Mouse (Mus musculus): ENCODE data around the gene Sapcd1. TPM values are rescaled to one million over a fixed set of nuclear protein-coding genes. Genes with fewer than 3 reads are reported as not detected.
"Not testable (repeated sequence)": the region's sequence is repeated elsewhere in the genome, so short reads cannot be mapped to it uniquely, and the experiment has no call there.

The Sapcd1 gene
- polyA plus RNA-seq, 1 experiment from 2014 or later: 2.1 TPM

GRCm38 (mm10) chr17:35011440-35011839 lies 16.4 kb downstream of the Sapcd1 start:
- WGBS (ENCODE audit: insufficient replicate concordance): 92% methylated on average over 8 of the region's 8 CpGs
- no peak overlapping the region for H3K4me3 ChIP-seq (ENCODE audit: low read depth, low read length)
- H3K4me2 ChIP-seq: no peak overlapping the region
- ATAC-seq (replicated peaks; ENCODE audit: insufficient number of reproducible peaks, low FRiP score, low TSS enrichment): no peak
- H3K27me3 ChIP-seq (ENCODE audit: control insufficient read depth, insufficient read depth, low read length): no peaks in the 10 kb centered on the region
- H3K4me1 ChIP-seq (ENCODE audit: control insufficient read depth, insufficient read depth, low read length): peaks cover 6% of the 10 kb centered on the region; the same call in 1 of the 2 replicates
- H3K36me3 ChIP-seq (ENCODE audit: control insufficient read depth, insufficient read depth, low read length): peaks cover 66% of the 10 kb centered on the region
- H3K9me3 ChIP-seq (replicated peaks; ENCODE audit: control insufficient read depth, low read length): no peaks in the 10 kb centered on the region
- H3K9ac ChIP-seq (ENCODE audit: low read depth, low read length): no peak overlapping the region
- no peak overlapping the region for H3K27ac ChIP-seq (ENCODE audit: low read depth, low read length)

- ATAC-seq (replicated peaks; ENCODE audit: insufficient number of reproducible peaks, low FRiP score, low TSS enrichment): no peak
- Histone ChIP-seq H3K9ac (ENCODE audit: low read depth, low read length) (no peak overlapping the region), H3K4me2 (no peak overlapping the region), H3K27me3 (ENCODE audit: control insufficient read depth, insufficient read depth, low read length) (no peaks in the 10 kb centered on the region), H3K27ac (ENCODE audit: low read depth, low read length) (no peak overlapping the region), H3K36me3 (ENCODE audit: control insufficient read depth, insufficient read depth, low read length) (peaks cover 62% of the 10 kb centered on the region), H3K4me1 (ENCODE audit: control insufficient read depth, insufficient read depth, low read length) (no peaks in the 10 kb centered on the region), H3K4me3 (ENCODE audit: low read depth, low read length) (no peak overlapping the region), H3K9me3 (replicated peaks; ENCODE audit: control insufficient read depth, low read length) (no peaks in the 10 kb centered on the region)
- WGBS (ENCODE audit: insufficient replicate concordance): 86% methylated on average over 7 of the region's 7 CpGs
These were observed 18.2 kb downstream of the Sapcd1 start for GRCm38 (mm10) chr17:35009586-35009985.

- Histone ChIP-seq H3K36me3 (ENCODE audit: control insufficient read depth, insufficient read depth, low read length) (peaks cover 48% of the 10 kb centered on the region), H3K27me3 (ENCODE audit: control insufficient read depth, insufficient read depth, low read length) (no peaks in the 10 kb centered on the region), H3K4me3 (ENCODE audit: low read depth, low read length) (no peak overlapping the region), H3K4me2 (no peak overlapping the region), H3K9ac (ENCODE audit: low read depth, low read length) (no peak overlapping the region), H3K4me1 (ENCODE audit: control insufficient read depth, insufficient read depth, low read length) (peaks cover 10% of the 10 kb centered on the region), H3K27ac (ENCODE audit: low read depth, low read length) (no peak overlapping the region), H3K9me3 (replicated peaks; ENCODE audit: control insufficient read depth, low read length) (no peaks in the 10 kb centered on the region)
- no peak for ATAC-seq (replicated peaks; ENCODE audit: insufficient number of reproducible peaks, low FRiP score, low TSS enrichment)
- 92% methylated on average over 7 of the region's 7 CpGs for WGBS (ENCODE audit: insufficient replicate concordance)
These were observed 20.3 kb downstream of the Sapcd1 start for GRCm38 (mm10) chr17:35007387-35007991.

- Histone ChIP-seq H3K36me3 (ENCODE audit: control insufficient read depth, insufficient read depth, low read length) (peaks cover 36% of the 10 kb centered on the region), H3K4me1 (ENCODE audit: control insufficient read depth, insufficient read depth, low read length) (peaks cover 15% of the 10 kb centered on the region)
- H3K9ac ChIP-seq (ENCODE audit: low read depth, low read length); H3K4me2 ChIP-seq; H3K9me3 ChIP-seq (replicated peaks; ENCODE audit: control insufficient read depth, low read length); H3K27ac ChIP-seq (ENCODE audit: low read depth, low read length); H3K27me3 ChIP-seq (ENCODE audit: control insufficient read depth, insufficient read depth, low read length); H3K4me3 ChIP-seq (ENCODE audit: low read depth, low read length); ATAC-seq (replicated peaks; ENCODE audit: insufficient number of reproducible peaks, low FRiP score, low TSS enrichment): not testable (repeated sequence)
- 100% methylated on average over 4 of the region's 5 CpGs for WGBS (ENCODE audit: insufficient replicate concordance)
These were observed 21.9 kb downstream of the Sapcd1 start for GRCm38 (mm10) chr17:35005902-35006301.

GRCm38 (mm10) chr17:35005158-35005557 lies 22.7 kb downstream of the Sapcd1 start:
- Histone ChIP-seq H3K4me1 (ENCODE audit: control insufficient read depth, insufficient read depth, low read length) (peaks cover 15% of the 10 kb centered on the region), H3K4me2 (no peak overlapping the region), H3K4me3 (ENCODE audit: low read depth, low read length) (no peak overlapping the region), H3K27ac (ENCODE audit: low read depth, low read length) (no peak overlapping the region), H3K9me3 (replicated peaks; ENCODE audit: control insufficient read depth, low read length) (no peaks in the 10 kb centered on the region), H3K9ac (ENCODE audit: low read depth, low read length) (no peak overlapping the region), H3K36me3 (ENCODE audit: control insufficient read depth, insufficient read depth, low read length) (peaks cover 29% of the 10 kb centered on the region), H3K27me3 (ENCODE audit: control insufficient read depth, insufficient read depth, low read length) (no peaks in the 10 kb centered on the region)
- WGBS (ENCODE audit: insufficient replicate concordance): 95% methylated on average over 10 of the region's 10 CpGs
- no peak for ATAC-seq (replicated peaks; ENCODE audit: insufficient number of reproducible peaks, low FRiP score, low TSS enrichment)

GRCm38 (mm10) chr17:35004075-35004717 lies 23.6 kb downstream of the Sapcd1 start:
- Histone ChIP-seq H3K27ac (ENCODE audit: low read depth, low read length) (no peak overlapping the region), H3K27me3 (ENCODE audit: control insufficient read depth, insufficient read depth, low read length) (no peaks in the 10 kb centered on the region), H3K4me2 (no peak overlapping the region), H3K9ac (ENCODE audit: low read depth, low read length) (no peak overlapping the region), H3K9me3 (replicated peaks; ENCODE audit: control insufficient read depth, low read length) (no peaks in the 10 kb centered on the region), H3K4me1 (ENCODE audit: control insufficient read depth, insufficient read depth, low read length) (peaks cover 20% of the 10 kb centered on the region), H3K36me3 (ENCODE audit: control insufficient read depth, insufficient read depth, low read length) (peaks cover 26% of the 10 kb centered on the region), H3K4me3 (ENCODE audit: low read depth, low read length) (no peak overlapping the region)
- ATAC-seq (replicated peaks; ENCODE audit: insufficient number of reproducible peaks, low FRiP score, low TSS enrichment): no peak
- WGBS (ENCODE audit: insufficient replicate concordance): 90% methylated on average over 17 of the region's 17 CpGs

- Histone ChIP-seq H3K4me2 (peak overlapping the region; percentile 99), H3K36me3 (ENCODE audit: control insufficient read depth, insufficient read depth, low read length) (peaks cover 27% of the 10 kb centered on the region), H3K27ac (ENCODE audit: low read depth, low read length) (no peak overlapping the region), H3K9me3 (replicated peaks; ENCODE audit: control insufficient read depth, low read length) (no peaks in the 10 kb centered on the region), H3K27me3 (ENCODE audit: control insufficient read depth, insufficient read depth, low read length) (no peaks in the 10 kb centered on the region), H3K9ac (ENCODE audit: low read depth, low read length) (peak overlapping the region; percentile 96; the same call in 1 of the 2 replicates), H3K4me1 (ENCODE audit: control insufficient read depth, insufficient read depth, low read length) (peaks cover 20% of the 10 kb centered on the region), H3K4me3 (ENCODE audit: low read depth, low read length) (peak overlapping the region; percentile 94)
- ATAC-seq (replicated peaks; ENCODE audit: insufficient number of reproducible peaks, low FRiP score, low TSS enrichment): no peak
- 70% methylated on average over 9 of the region's 9 CpGs for WGBS (ENCODE audit: insufficient replicate concordance)
These were observed 24.6 kb downstream of the Sapcd1 start for GRCm38 (mm10) chr17:35003022-35003838.

GRCm38 (mm10) chr17:35002153-35002865 lies 25.5 kb downstream of the Sapcd1 start:
- peaks cover 20% of the 10 kb centered on the region for H3K4me1 ChIP-seq (ENCODE audit: control insufficient read depth, insufficient read depth, low read length)
- peak overlapping the region; percentile 94 for H3K4me3 ChIP-seq (ENCODE audit: low read depth, low read length)
- no peaks in the 10 kb centered on the region for H3K27me3 ChIP-seq (ENCODE audit: control insufficient read depth, insufficient read depth, low read length)
- no peak for ATAC-seq (replicated peaks; ENCODE audit: insufficient number of reproducible peaks, low FRiP score, low TSS enrichment)
- 10% methylated on average over 12 of the region's 12 CpGs for WGBS (ENCODE audit: insufficient replicate concordance)
- peak overlapping the region; percentile 96 for H3K9ac ChIP-seq (ENCODE audit: low read depth, low read length)
- H3K27ac ChIP-seq (ENCODE audit: low read depth, low read length): 0 out of 2 replicates have a peak overlapping the region, but pooled peaks have one; percentile 32
- H3K9me3 ChIP-seq (replicated peaks; ENCODE audit: control insufficient read depth, low read length): no peaks in the 10 kb centered on the region
- H3K4me2 ChIP-seq: peak overlapping the region; percentile 99
- H3K36me3 ChIP-seq (ENCODE audit: control insufficient read depth, insufficient read depth, low read length): peaks cover 20% of the 10 kb centered on the region

Data from heart, embryonic 11.5 days (tissue).